Comparison of ENCODE assay signal across 29 mouse cellular contexts in genomic region chr8:47128859-47129258, GRCm38 (mm10).
"Had no signal": no experiment of that assay in that cellular context is flagged by ENCODE, and none has a peak within 500 bp of the region (broad histone marks: within the 10 kb centered on the region; RNA-seq: fewer than 3 reads in every experiment).

No protein-coding gene starts in this region.

- H3K27me3 ChIP-seq: limb, embryonic 12.5 days; limb, embryonic 13.5 days; limb, embryonic 15.5 days; liver, embryonic 13.5 days; liver, embryonic 15.5 days; megakaryocyte, embryonic 14.5 days; midbrain, embryonic 12.5 days; midbrain, embryonic 13.5 days; midbrain, embryonic 15.5 days had no signal

- DNase-seq: left cerebral cortex, postnatal 4 days; liver; liver, embryonic 13.5 days; liver, postnatal 0 days; lung, adult 18-20 months; lung, adult 2 months; lung, embryonic 14.5 days; lung, postnatal 10 days; lung, postnatal 14 days; lung, postnatal 36 days; lung, postnatal 4 days; midbrain, embryonic 14.5 days had no signal

- H3K4me3 ChIP-seq: left cerebral cortex, adult 2 months; limb, embryonic 12.5 days; limb, embryonic 13.5 days; limb, embryonic 15.5 days; liver, embryonic 12.5 days; liver, embryonic 13.5 days; liver, embryonic 15.5 days; lung, embryonic 15.5 days; megakaryocyte, embryonic 14.5 days; midbrain, embryonic 10.5 days; midbrain, embryonic 12.5 days; midbrain, embryonic 13.5 days; midbrain, embryonic 15.5 days; myocyte had no signal

- H3K9me3 ChIP-seq: limb, embryonic 12.5 days; limb, embryonic 13.5 days; limb, embryonic 15.5 days; liver, embryonic 12.5 days; liver, embryonic 13.5 days; liver, embryonic 15.5 days; lung, embryonic 15.5 days; megakaryocyte, embryonic 14.5 days; midbrain, embryonic 10.5 days; midbrain, embryonic 12.5 days; midbrain, embryonic 13.5 days; midbrain, embryonic 15.5 days had no signal

- H3K27ac ChIP-seq: left cerebral cortex, adult 2 months; limb, embryonic 12.5 days; limb, embryonic 13.5 days; limb, embryonic 15.5 days; liver, embryonic 12.5 days; liver, embryonic 13.5 days; liver, embryonic 14.5 days; liver, embryonic 15.5 days; lung, embryonic 15.5 days; macrophage; midbrain, embryonic 10.5 days; midbrain, embryonic 12.5 days; midbrain, embryonic 13.5 days; midbrain, embryonic 15.5 days had no signal

- H3K4me1 ChIP-seq: limb, embryonic 12.5 days; limb, embryonic 13.5 days; limb, embryonic 15.5 days; liver, embryonic 12.5 days; liver, embryonic 13.5 days; liver, embryonic 15.5 days; lung, embryonic 15.5 days; megakaryocyte, embryonic 14.5 days; midbrain, embryonic 10.5 days; midbrain, embryonic 12.5 days; midbrain, embryonic 13.5 days; midbrain, embryonic 15.5 days had no signal

- ATAC-seq: liver, embryonic 12.5 days; liver, postnatal 0 days; lung, postnatal 0 days; midbrain, embryonic 13.5 days; midbrain, embryonic 15.5 days; midbrain, embryonic 16.5 days had no signal

- H3K36me3 ChIP-seq: limb, embryonic 12.5 days; limb, embryonic 13.5 days; limb, embryonic 15.5 days; liver, embryonic 12.5 days; liver, embryonic 13.5 days; liver, embryonic 15.5 days; lung, embryonic 15.5 days; midbrain, embryonic 10.5 days; midbrain, embryonic 12.5 days; midbrain, embryonic 13.5 days; midbrain, embryonic 15.5 days had no signal
